Mouse (Mus musculus) testis, adult 2 months (tissue): ENCODE data around the gene Necap1.

Source experiments
- CTCF ChIP-seq: fragments of 200-500 bp; IDR thresholded peaks from 2 replicates; pipeline ENCODE4 v1.5.1; 2012; ENCODE audit warnings: low read depth, mild to moderate bottlenecking, inconsistent platforms, low read length, moderate library complexity; ENCODE audit not compliant: control insufficient read depth, insufficient read depth, insufficient replicate concordance
- POLR2A ChIP-seq: fragments of 200-500 bp; IDR thresholded peaks from 2 replicates; pipeline ENCODE4 v1.6.1; 2012; ENCODE audit warnings: low read depth, mild to moderate bottlenecking, inconsistent platforms, low read length, moderate library complexity; ENCODE audit not compliant: control insufficient read depth

DNA sequence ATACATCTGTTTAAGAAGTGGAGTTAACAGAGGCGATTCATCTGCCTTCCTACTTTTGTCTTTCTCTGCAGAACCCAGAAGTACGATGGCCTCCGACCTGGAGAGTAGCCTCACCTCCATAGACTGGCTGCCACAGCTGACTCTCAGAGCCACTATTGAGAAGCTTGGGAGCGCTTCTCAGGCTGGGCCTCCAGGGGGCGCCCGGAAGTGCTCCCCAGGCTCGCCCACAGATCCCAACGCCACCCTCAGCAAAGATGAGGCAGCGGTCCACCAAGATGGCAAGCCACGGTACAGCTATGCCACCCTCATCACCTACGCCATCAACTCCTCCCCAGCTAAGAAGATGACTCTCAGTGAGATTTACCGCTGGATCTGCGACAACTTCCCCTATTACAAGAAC lies 46.2 kb upstream of the Necap1 start:
- TF ChIP-seq CTCF (peak; percentile 21; the same call in 1 of the 2 replicates), POLR2A (no peak)
